Mouse (Mus musculus): ENCODE data around the gene Mrps7. TPM values are rescaled to one million over a fixed set of nuclear protein-coding genes. Genes with fewer than 3 reads are reported as not detected.

Mrps7 gene
- polyA plus RNA-seq, 1 experiment from 2014 or later: 92.9 TPM

GRCm38 (mm10) chr11:115613138-115613945, 9.6 kb downstream of the Mrps7 start:
- WGBS: under 1% methylated on average over 16 of the region's 16 CpGs
- peaks cover 22% of the 10 kb centered on the region for H3K36me3 ChIP-seq (ENCODE audit: insufficient read depth, low read length)

GRCm38 (mm10) chr11:115614346-115615107, 10.8 kb downstream of the Mrps7 start:
- Histone ChIP-seq H3K4me3 (replicated peaks; ENCODE audit: low read depth, low read length) (no peak overlapping the region), H3K27ac (peak overlapping the region; percentile 77), H3K9me3 (replicated peaks; ENCODE audit: low read length) (no peaks in the 10 kb centered on the region), H3K9ac (ENCODE audit: low read depth, low read length) (no peak overlapping the region), H3K4me1 (replicated peaks; ENCODE audit: insufficient read depth, low read length) (peaks cover 18% of the 10 kb centered on the region; the same call in 1 of the 2 replicates), H3K4me2 (ENCODE audit: low read length) (no peak overlapping the region), H3K27me3 (ENCODE audit: insufficient read depth, low read length) (no peaks in the 10 kb centered on the region), H3K36me3 (ENCODE audit: insufficient read depth, low read length) (0 out of 2 replicates have a peak, but pooled peaks cover 15% of the 10 kb centered on the region)
- DNase-seq (ENCODE audit: low spot score): peak; percentile 62
- TF ChIP-seq CTCF (IDR thresholded peaks at IDR 0.05; ENCODE audit: low read depth): no peak
- 49% methylated on average over 10 of the region's 10 CpGs for WGBS
- peak; percentile 25; the same call in 1 of the 2 replicates for ATAC-seq (replicated peaks; ENCODE audit: low FRiP score, low read depth)

More at GRCm38 (mm10) chr11:115613138-115613945, 9.6 kb downstream of the Mrps7 start:
- no peaks in the 10 kb centered on the region for H3K27me3 ChIP-seq (ENCODE audit: insufficient read depth, low read length)
- peak overlapping the region; percentile 98 for H3K27ac ChIP-seq
- no peak for TF ChIP-seq CTCF (IDR thresholded peaks at IDR 0.05; ENCODE audit: low read depth)
- H3K4me1 ChIP-seq (replicated peaks; ENCODE audit: insufficient read depth, low read length): peaks cover 18% of the 10 kb centered on the region; the same call in 1 of the 2 replicates
- H3K4me2 ChIP-seq (ENCODE audit: low read length): peak overlapping the region; percentile 83
- H3K4me3 ChIP-seq (replicated peaks; ENCODE audit: low read depth, low read length): peak overlapping the region; percentile 71
- no peak for DNase-seq (ENCODE audit: low spot score)
- no peaks in the 10 kb centered on the region for H3K9me3 ChIP-seq (replicated peaks; ENCODE audit: low read length)
- H3K9ac ChIP-seq (ENCODE audit: low read depth, low read length): peak overlapping the region; percentile 77; the same call in 1 of the 2 replicates
- ATAC-seq (replicated peaks; ENCODE audit: low FRiP score, low read depth): no peak

DNA sequence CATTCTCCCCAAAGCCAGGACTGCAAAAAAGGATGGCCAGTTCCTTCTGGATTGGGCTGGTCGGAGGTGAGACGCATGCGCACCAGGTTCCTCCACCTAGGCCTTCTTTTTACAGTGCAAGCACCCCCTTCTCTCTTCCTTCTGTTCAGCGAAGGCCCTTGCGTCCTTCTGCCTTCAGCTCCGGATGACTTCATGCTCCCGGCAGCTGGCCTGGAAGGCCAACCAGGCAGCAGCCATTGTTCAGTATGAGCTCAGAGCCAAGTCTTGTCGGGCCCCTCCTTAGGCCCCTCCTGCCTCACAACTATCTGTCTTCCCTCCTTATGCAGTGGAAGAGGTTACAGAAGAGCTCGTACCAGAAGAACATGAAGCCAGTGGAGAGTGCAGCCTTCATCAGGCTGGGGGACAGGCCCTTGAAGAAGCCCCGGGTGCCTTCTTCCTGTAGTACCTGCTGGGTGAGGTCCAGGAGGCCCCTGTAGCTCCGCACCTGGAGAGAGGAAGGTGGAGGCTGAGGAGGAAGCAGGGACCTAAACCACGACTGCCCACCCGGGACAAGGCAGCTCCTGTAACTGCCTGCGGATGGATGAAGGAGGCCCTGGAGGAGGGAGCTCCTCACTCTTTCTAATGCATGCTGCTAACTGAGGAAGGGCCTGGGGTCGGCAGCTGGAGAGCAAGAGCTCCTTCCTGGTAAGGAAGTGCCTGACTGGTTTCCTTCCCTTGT, 11.5 kb downstream of the Mrps7 start:
- WGBS: 62% methylated on average over 15 of the region's 15 CpGs
- Histone ChIP-seq H3K9me3 (replicated peaks; ENCODE audit: low read length) (no peaks in the 10 kb centered on the region), H3K4me2 (ENCODE audit: low read length) (no peak overlapping the region; the same call in 1 of the 2 replicates), H3K9ac (ENCODE audit: low read depth, low read length) (0 out of 2 replicates have a peak overlapping the region, but pooled peaks have one; percentile 13), H3K4me1 (replicated peaks; ENCODE audit: insufficient read depth, low read length) (peaks cover 18% of the 10 kb centered on the region; the same call in 1 of the 2 replicates), H3K27me3 (ENCODE audit: insufficient read depth, low read length) (no peaks in the 10 kb centered on the region), H3K27ac (peak overlapping the region; percentile 77), H3K4me3 (replicated peaks; ENCODE audit: low read depth, low read length) (no peak overlapping the region), H3K36me3 (ENCODE audit: insufficient read depth, low read length) (0 out of 2 replicates have a peak, but pooled peaks cover 19% of the 10 kb centered on the region)
- no peak for TF ChIP-seq CTCF (IDR thresholded peaks at IDR 0.05; ENCODE audit: low read depth)
- DNase-seq (ENCODE audit: low spot score): no peak
- 0 out of 2 replicates have a peak, but pooled peaks have one; percentile 2 for ATAC-seq (replicated peaks; ENCODE audit: low FRiP score, low read depth)

GRCm38 (mm10) chr11:115615875-115616274, 12.2 kb downstream of the Mrps7 start:
- no peak for TF ChIP-seq CTCF (IDR thresholded peaks at IDR 0.05; ENCODE audit: low read depth)
- ATAC-seq (replicated peaks; ENCODE audit: low FRiP score, low read depth) (no peak), DNase-seq (ENCODE audit: low spot score) (no peak)
- Histone ChIP-seq H3K4me1 (replicated peaks; ENCODE audit: insufficient read depth, low read length) (peaks cover 18% of the 10 kb centered on the region; the same call in 1 of the 2 replicates), H3K4me3 (replicated peaks; ENCODE audit: low read depth, low read length) (no peak overlapping the region), H3K27me3 (ENCODE audit: insufficient read depth, low read length) (no peaks in the 10 kb centered on the region), H3K9me3 (replicated peaks; ENCODE audit: low read length) (no peaks in the 10 kb centered on the region), H3K4me2 (ENCODE audit: low read length) (no peak overlapping the region), H3K36me3 (ENCODE audit: insufficient read depth, low read length) (peaks cover 25% of the 10 kb centered on the region), H3K9ac (ENCODE audit: low read depth, low read length) (0 out of 2 replicates have a peak overlapping the region, but pooled peaks have one; percentile 13), H3K27ac (0 out of 2 replicates have a peak overlapping the region, but pooled peaks have one; percentile 77)
- WGBS: 91% methylated on average over 6 of the region's 6 CpGs

DNA sequence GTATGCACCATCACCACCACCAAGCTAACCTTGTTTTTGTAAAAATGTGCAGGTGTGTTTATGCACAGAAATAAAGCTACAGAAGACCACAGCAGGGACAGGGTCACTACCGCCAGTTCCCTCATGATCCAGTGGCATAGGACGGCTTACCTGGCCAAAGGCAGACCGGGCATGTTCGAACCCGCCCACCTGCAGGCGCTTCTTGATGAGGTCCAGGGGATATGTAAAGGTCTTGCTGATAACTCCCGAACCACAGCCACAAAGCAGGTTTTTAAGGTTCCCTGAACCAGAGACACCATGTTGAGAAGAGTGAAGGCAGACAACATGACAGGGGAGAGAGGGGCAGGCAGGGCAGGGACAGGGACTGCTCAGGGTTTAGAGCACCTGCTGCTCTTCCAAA, 12.6 kb downstream of the Mrps7 start:
- no peak overlapping the region for H3K27ac ChIP-seq
- 93% methylated on average over 7 of the region's 7 CpGs for WGBS
- no peak overlapping the region for H3K9ac ChIP-seq (ENCODE audit: low read depth, low read length)
- H3K9me3 ChIP-seq (replicated peaks; ENCODE audit: low read length): no peaks in the 10 kb centered on the region
- ATAC-seq (replicated peaks; ENCODE audit: low FRiP score, low read depth): no peak
- no peak overlapping the region for H3K4me2 ChIP-seq (ENCODE audit: low read length)
- peaks cover 26% of the 10 kb centered on the region for H3K36me3 ChIP-seq (ENCODE audit: insufficient read depth, low read length)
- TF ChIP-seq CTCF (IDR thresholded peaks at IDR 0.05; ENCODE audit: low read depth): no peak
- H3K27me3 ChIP-seq (ENCODE audit: insufficient read depth, low read length): no peaks in the 10 kb centered on the region
- no peak for DNase-seq (ENCODE audit: low spot score)
- H3K4me3 ChIP-seq (replicated peaks; ENCODE audit: low read depth, low read length): no peak overlapping the region
- H3K4me1 ChIP-seq (replicated peaks; ENCODE audit: insufficient read depth, low read length): peaks cover 18% of the 10 kb centered on the region; the same call in 1 of the 2 replicates
